Mouse (Mus musculus) heart, postnatal 0 days (tissue): ENCODE data around the gene Bcdin3d.

Experiments used
- CTCF ChIP-seq: IDR thresholded peaks from 2 replicates; pipeline ENCODE4 v1.5.1; 2016; ENCODE audit warnings: antibody characterized with exemption, control low read depth, low read depth
- EP300 ChIP-seq: IDR thresholded peaks from 2 replicates; pipeline ENCODE4 v1.6.1; 2016; ENCODE audit warnings: antibody characterized with exemption, low read depth

- TF ChIP-seq CTCF (no peak), EP300 (no peak)
These were observed 37.4 kb upstream of the Bcdin3d start for GRCm38 (mm10) chr15:99511797-99512525.
